Mouse (Mus musculus) cerebellum, adult 2 months (tissue): ENCODE data around the gene Tmem182.

Source experiments
- CTCF ChIP-seq: fragments of 200-500 bp; IDR thresholded peaks from 2 replicates; pipeline ENCODE4 v1.5.1; 2011; ENCODE audit warnings: low read depth, mild to moderate bottlenecking, control low read depth, low read length, moderate library complexity, borderline replicate concordance; ENCODE audit not compliant: insufficient read depth
- POLR2A ChIP-seq: fragments of 200-500 bp; IDR thresholded peaks from 2 replicates; pipeline ENCODE4 v1.6.1; 2011; ENCODE audit warnings: low read length, control low read depth, borderline replicate concordance; ENCODE audit not compliant: insufficient read depth

DNA sequence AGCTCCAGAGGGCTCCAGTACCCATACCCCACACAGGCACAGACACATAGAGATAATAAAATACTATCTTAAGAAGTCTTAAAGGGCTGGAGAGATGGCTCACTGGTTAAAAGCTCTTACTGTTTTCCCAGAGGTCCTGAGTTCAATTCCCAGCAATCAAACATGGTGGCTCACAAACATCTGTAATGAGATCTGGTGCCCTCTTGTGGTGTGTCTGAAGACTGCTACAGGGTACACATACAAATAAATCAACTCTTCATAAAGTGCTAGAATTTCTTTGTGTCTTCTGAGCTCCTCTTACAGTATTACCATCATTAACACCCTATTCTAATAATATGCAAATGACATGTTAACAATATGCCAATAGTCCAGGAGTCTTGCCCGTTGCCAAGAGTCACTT, 41.4 kb upstream of the Tmem182 start:
- TF ChIP-seq CTCF (no peak), POLR2A (no peak)
